Mouse (Mus musculus) thymus, adult 2 months (tissue): ENCODE data around the gene Mast2.

Experiments
- CTCF ChIP-seq: fragments of 200-500 bp; IDR thresholded peaks from 2 replicates; pipeline ENCODE4 v1.5.1; 2012; ENCODE audit warnings: mild to moderate bottlenecking, control low read depth, low read length, moderate library complexity, borderline replicate concordance; ENCODE audit not compliant: control insufficient read depth, poor library complexity, insufficient read depth; ENCODE audit errors: extremely low read depth
- POLR2A ChIP-seq: fragments of 200-500 bp; IDR thresholded peaks from 2 replicates; pipeline ENCODE4 v1.6.1; 2012; ENCODE audit warnings: mild to moderate bottlenecking, low read length, control low read depth, moderate library complexity; ENCODE audit not compliant: control insufficient read depth, poor library complexity, insufficient read depth; ENCODE audit errors: extremely low read depth

DNA sequence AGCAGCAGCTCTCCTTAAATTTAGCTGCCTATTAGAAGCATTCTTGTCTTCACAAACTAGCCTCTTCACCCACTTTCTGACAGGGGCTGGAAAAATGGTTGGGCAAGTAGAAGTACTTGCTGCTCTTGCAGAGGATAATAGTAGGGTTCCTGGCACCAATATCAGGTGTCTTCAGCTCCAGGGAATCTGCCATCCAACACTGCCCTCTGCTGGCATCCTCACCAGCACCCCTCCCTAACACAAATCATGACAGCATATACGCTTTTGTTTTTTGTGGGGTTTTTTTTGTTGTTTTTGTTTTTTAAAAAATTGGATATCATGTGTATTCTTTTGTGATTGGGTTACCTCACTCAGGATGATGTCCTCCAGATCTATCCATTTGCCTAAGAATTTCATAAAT is 105.9 kb downstream of the Mast2 start:
- TF ChIP-seq POLR2A (no peak), CTCF (no peak)
